Mouse (Mus musculus): ENCODE results near the gene Hdgfl2.

DNA sequence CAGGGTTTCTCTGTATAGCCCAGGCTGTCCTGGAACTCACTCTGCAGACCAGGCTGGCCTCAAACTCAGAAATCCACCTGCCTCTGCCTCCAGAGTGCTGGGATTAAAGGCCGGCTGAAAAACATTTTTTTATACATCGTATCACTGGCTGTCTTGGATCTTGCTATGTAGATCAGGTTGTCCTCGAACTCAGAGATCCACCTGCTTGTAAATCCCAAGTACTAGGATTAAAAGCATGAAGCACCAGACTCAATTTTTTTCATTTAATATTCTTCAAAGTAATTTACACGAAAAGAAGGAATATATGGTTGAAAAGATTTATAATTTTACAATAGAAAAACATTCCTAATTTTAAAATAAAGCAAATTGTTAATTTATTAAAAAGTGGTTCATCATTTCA, 40.1 kb upstream of the Hdgfl2 start:
- no peak for TF ChIP-seq CTCF (IDR thresholded peaks at IDR 0.05; ENCODE audit: borderline replicate concordance, control insufficient read depth, extremely low read depth, insufficient read depth, low read length, poor library complexity)
- no peak for TF ChIP-seq POLR2A (IDR thresholded peaks at IDR 0.05; ENCODE audit: control insufficient read depth, extremely low read depth, insufficient read depth, low read length, poor library complexity)

Data from thymus, adult 2 months (tissue).